Comparison of ENCODE assay signal across 16 mouse cellular contexts in the genomic region with DNA sequence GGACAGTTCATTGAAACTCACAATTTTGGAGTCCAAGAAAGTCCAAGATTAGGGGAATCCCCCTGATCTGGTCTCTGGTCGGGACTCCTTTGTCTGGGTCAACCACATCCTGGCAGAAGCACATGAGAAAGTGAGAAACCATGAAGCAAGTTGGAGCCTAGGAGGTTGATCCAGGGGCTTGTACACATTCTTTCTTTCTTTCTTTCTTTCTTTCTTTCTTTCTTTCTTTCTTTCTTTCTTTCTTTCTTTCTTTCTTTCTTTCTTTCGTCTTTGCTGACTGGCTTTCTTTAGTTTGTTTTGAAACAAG.
"Had no signal": no experiment of that assay in that cellular context is flagged by ENCODE, and none has a peak within 500 bp of the region (broad histone marks: within the 10 kb centered on the region; RNA-seq: fewer than 3 reads in every experiment).

No protein-coding gene starts in this region.

- DNase-seq: kidney, adult 2 months; kidney, postnatal 25 days; layer of hippocampus, postnatal 36 days; left cerebral cortex, postnatal 4 days; liver, postnatal 0 days; lung, embryonic 14.5 days; right cerebral cortex, adult 18-20 months; right cerebral cortex, postnatal 14 days; right cerebral cortex, postnatal 4 days; thymus, postnatal 36 days had no signal

- H3K27me3 ChIP-seq: limb, embryonic 12.5 days; limb, embryonic 15.5 days; midbrain, embryonic 15.5 days; stomach, embryonic 15.5 days had no signal

- ATAC-seq: liver, postnatal 0 days; lung, postnatal 0 days; midbrain, embryonic 15.5 days had no signal

- H3K36me3 ChIP-seq: limb, embryonic 12.5 days; limb, embryonic 15.5 days; midbrain, embryonic 12.5 days; midbrain, embryonic 15.5 days; stomach, embryonic 15.5 days had no signal
